Mouse (Mus musculus) large intestine, adult 2 months (tissue): ENCODE data around the gene Slc30a7. TPM values are rescaled to one million over a fixed set of nuclear protein-coding genes. Genes with fewer than 3 reads are reported as not detected.

ENCODE experiments used
- DNase-seq: peaks from one replicate; pipeline ENCODE4 v3.0.0-alpha.2; 2012; ENCODE audit warnings: low read depth, low spot score
- WGBS: fragments of 180-500 bp; shearing (Covaris S2); methylation state at CpG from one replicate; pipeline ENCODE4 v1.1.7; 2018; 5-methylcytosine and 5-hydroxymethylcytosine counted together
- polyA plus RNA-seq: library from polyadenylated mRNA; depleted of rRNA; stranded (reverse); fragments of >200 nt; gene quantifications from 2 replicates; pipeline ENCODE4 v1.2.3, GENCODE M21; 2012

The Slc30a7 gene
- polyA plus RNA-seq, 1 experiment: 17.3 TPM

DNA sequence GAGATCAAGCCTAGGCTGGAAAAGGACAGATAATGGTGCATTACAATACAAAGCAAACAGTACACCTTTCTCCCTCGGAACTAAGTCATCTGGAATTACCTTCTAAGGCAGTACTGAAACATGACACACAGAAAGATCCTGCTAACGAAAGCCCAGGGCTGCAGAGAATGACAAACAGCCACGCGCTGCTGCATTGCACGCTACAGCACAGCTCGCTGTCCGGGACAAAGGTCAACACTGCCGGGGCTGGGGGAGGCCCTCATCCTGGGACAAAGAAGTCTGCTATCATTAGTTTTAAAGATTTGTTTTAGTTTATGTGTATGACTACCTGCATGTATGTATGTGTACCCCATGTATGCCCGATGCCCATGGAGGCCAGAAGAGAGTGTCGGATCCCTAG lies 14.2 kb downstream of the Slc30a7 start:
- 57% methylated on average over 10 of the region's 10 CpGs for whole genome bisulfite sequencing
- DNase-seq: no peak

DNA sequence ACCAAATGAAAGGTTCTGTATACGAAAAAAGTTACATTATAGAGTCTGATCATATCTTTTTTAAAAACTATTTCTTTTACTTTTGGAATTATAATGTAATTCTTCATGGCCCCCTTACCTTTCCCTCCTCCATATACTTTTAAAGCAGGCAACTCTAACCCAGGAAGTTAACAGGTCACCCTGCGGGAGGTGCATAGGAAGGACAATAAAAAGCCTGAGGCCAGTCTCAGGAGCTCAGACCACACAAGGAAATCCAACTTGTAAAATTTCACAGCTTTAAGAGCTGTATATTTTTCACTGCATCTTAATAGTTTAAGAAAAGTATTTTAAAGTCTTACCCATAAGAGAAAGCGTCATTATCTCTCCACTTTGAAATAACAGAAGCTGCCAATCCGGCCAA lies 14.6 kb downstream of the Slc30a7 start:
- DNase-seq: no peak
- 52% methylated on average over 4 of the region's 4 CpGs for WGBS

DNA sequence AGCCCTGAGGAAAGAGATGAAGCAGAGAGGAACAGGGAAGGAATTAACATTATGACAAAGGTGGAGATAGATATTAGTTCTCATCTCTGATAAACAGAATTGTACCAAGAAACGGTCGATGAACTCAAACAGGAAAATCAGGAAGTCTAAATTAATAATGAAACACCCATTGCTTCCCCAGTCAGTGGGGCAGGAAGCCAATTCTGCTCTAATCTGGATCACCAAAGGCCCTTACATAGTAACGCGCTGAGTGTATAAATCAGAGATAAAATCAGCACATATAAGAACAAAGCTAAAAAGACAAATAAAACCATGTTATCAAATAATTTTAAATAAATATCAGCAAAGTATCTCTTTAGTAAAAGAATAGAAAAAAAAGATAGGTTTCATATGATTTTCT lies 15.1 kb downstream of the Slc30a7 start:
- no peak for DNase-seq
- 58% methylated on average over 4 of the region's 4 CpGs for WGBS

DNA sequence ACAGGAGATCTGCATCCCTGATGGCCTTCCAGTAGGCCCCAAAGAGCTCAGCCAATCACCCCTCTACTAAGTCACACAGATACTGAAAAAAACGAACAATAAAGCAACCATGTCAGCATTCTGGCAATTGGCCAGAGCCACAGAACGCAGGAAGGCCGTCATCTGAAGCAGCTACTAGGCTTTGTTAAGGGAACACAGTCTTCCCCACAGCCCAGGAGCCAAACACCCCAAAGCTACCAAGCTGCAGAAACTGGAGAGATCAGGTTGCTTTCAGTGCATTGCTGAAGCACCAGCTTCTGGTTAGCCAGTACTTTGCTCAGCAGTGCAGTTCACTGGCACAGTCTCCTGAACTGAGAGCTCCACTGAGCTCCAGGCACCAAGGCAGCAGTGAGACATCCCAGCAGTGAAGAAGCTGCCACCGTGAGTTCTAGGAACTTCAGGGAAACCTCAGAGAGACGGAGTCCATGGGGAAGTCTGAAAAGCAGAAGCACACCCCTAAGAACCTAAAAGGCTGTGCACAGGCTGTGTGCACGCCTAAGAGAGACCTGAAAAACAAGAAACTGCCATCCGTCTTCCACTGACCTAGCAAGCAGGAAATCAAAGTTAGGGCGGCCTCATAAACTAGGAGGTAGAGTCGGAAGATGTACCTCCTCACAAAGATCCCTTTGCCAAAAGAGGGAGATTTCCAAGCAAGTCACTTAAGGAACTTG lies 21.9 kb downstream of the Slc30a7 start:
- DNase-seq: no peak
- 69% methylated on average over 9 of the region's 9 CpGs for WGBS

DNA sequence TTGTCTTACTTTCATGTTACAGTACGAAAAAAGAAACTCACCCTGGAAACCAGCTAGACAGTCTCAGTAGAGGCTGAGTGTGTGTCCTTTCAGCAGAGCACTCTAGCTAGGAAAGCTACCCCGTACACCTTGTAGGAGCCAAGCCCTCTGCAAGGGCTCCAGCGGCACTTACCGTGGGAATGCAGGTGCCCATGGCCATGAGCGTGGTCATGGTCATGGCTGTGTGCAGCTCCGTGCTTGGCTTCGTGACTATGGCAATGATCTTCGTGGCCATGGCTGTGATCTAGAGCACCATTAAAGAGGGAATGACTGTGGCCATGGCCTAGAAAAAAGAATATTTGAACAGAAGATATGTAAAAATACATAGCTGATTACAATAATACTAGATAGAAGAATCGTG lies 22.6 kb downstream of the Slc30a7 start:
- DNase-seq: no peak
- 97% methylated on average over 9 of the region's 9 CpGs for WGBS

DNA sequence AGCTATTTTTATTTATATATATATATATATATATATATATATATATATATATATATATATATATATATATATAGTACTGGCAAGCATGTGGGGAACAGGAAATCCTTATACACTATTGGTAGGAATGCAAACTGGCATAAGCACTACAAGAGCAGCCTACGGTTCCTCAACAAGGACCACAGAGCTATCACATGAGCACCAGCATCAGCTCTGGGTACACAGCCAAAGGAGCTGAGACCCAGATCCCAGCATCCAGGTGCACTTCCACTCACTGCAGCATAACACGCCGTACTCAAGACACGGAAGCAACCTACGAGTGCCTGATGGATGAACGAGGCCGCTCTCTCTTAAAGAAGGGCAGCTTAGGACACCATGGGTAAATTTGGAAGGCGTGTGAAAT lies 24.0 kb downstream of the Slc30a7 start:
- WGBS: 93% methylated on average over 8 of the region's 8 CpGs
- no peak for DNase-seq

DNA sequence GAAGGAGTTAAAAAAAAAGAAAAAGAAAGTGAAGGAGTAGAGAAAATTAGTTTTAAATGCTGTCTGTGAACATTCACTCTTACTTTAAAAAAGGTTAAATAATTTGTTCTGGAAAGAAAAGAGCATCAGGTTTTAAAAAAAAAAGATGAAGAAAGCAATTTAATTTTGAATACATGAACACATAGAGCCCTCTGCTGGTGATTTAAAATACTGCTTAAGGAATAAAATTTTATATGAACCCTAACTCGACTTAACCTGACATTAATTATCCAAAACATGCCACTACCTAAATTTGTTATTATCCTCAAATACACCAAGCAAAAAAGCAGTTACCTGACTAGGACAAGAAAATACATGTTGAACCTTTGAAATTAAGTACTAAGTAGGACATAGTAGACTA lies 28.2 kb downstream of the Slc30a7 start:
- no peak for DNase-seq
- 3% methylated on average over 1 of the region's 1 CpGs for WGBS

DNA sequence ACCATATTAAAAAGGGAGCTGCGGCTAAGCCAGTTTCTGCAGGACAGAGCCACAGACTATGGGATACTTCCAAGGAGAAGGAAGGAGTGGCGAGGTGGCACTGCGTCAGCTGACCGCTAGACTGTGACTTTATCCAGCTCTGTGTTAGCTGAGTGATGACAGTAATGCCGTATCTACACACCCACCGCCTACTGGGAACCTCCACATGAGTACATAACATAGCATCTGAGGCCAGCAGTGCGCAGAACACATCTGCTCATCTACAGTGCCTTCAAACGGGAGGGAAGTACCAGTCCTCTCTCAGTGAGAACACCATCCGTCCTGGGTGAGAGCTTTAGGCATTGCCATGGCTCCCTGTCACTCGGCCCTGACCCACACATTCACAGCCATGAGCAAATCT lies 32.2 kb downstream of the Slc30a7 start:
- DNase-seq: no peak
- 95% methylated on average over 10 of the region's 10 CpGs for WGBS

DNA sequence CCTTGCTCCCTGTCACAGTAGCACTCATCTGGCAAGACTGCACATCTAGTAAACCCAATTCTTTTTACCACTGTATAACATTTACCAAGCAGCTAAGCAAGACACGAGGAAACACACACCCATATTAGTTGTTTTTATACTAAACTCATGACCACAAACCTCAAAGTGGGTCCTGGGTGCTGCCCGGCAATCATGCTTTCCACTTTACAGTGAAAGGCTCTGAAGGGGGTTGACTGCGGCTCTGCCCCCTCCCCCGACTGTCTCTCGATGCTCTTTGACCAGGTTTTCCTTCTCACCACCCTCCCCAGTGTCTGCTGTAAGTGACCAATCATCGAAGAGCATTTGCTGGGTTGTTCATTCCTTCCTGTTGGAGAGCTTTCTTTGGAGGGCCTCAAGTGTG lies 33.0 kb downstream of the Slc30a7 start:
- DNase-seq: no peak
- WGBS: 87% methylated on average over 6 of the region's 6 CpGs

DNA sequence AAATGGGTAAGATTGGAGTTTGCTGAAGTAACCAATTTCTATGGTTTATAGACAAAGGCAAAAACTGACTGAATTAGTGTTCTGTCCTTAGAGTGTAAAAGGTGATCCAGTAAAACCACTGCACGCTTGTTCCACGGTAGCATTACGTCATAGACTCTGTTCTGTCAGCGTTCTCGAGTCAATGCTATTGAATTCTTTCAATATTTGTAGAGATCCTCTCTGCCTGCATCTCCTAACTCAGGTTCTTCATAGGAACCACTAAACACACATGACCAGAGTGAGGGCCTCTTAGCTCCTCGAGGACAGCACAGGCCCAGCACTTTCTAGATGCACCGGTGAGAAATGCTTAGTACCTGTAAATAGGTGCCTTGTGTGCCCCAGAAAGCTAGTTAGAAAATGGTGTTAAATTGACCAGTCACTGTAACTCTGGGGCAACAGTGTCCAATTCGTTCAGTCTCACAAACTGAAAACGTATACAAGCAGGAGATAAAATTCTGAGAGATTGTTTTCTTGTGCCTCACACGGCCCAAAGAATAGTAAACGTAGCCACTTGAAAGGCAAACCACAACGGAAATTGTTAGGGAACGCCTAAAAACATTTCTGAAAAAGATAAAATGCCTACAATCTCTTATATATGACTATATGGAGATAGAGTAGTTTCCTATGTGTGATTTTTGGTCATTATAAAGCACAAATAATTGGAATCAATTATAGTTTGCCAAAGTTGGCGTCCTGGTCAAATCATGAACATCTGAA lies 35.1 kb downstream of the Slc30a7 start:
- WGBS: 89% methylated on average over 14 of the region's 14 CpGs
- DNase-seq: no peak

DNA sequence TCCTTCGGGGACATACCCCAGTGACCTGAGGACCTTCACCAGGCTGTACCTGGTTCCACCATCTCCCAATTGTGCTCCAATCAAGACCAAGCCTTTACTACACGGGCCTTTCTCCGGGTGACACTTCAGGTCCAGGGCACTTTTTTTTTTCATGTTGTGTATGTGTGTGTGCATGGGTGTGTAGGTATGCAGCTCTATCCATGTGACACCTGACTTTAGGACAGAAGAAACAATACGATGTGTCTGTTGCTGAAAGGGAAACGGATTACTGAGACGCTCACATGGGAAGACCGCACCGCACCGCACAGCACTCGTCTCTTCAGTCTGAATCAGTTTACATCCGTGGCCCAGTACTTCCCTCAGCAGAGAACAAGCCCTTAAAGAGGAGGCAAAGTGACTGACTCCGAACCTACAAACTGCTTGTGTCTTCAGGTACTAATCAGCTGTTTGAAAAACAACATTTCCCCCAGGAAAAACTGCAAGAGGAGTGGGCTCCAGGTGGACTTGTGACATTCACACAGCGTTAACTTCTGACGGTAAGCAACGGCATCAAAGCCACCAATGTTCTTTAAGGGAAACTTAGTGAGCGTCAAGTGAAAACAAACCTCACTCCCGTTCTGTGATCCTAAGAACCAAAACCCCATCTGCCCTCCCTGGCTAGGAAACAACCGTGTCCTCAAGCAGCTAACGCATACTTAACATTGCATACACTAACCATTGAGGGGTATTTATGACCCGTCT lies 36.0 kb downstream of the Slc30a7 start:
- 94% methylated on average over 20 of the region's 20 CpGs for WGBS
- no peak for DNase-seq

DNA sequence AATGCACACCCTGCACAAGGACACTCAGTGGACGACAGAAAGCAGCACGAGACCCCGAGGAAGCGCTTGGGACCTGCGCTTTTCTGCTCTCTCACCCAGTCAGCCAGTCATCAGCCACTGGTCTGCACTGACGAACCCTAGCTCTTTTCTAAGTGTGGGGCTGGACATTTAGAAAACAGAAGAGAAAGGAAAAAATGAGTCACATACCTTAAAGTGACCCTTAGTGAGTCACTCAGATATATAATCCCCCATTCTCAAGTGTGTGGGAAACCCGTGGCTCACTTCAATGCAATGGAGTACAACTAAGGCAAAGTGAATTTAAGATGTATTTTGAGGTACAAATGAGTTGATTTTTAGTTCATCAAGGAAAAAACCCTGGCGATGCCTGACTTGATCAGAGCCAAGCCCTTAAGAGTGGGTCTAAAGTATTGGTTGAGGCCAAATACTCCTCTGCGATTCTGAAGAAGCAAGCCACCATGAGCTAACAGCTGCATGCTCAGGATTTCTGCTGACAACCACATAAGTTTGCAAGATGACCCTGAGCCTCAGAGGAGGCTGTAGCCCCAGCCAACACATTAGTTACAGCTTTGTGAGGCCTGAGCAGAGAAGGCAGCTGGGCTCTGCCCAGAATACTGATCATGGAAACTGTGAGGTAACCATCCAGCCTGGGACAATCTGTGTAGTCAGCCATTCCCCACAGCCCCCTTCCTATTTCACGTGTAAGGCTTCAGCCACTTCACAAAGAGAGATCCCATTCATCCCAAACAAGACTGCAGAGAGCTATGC lies 38.3 kb downstream of the Slc30a7 start:
- 79% methylated on average over 10 of the region's 10 CpGs for WGBS

DNA sequence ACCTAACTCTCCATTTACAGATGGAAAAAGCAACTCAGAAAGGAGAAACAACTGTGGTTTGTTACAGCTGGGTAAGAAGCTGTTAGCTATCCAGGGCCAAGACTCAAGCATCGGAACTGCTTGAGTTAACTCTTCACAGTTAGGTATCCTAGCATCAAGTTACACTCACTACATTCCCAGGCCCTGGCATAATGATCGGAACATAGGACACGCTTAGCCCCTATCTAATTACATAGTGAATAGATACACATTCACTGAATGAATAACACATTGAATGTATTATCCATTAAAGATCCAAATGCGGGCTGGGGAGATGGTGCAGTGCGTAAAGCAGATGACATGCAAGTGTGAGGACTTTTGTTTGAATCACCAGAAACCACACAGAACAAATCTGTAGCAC lies 43.1 kb downstream of the Slc30a7 start:
- WGBS: 95% methylated on average over 5 of the region's 5 CpGs
- no peak for DNase-seq

More for the DNA sequence above, 38.3 kb downstream of the Slc30a7 start:
- DNase-seq: no peak

DNA sequence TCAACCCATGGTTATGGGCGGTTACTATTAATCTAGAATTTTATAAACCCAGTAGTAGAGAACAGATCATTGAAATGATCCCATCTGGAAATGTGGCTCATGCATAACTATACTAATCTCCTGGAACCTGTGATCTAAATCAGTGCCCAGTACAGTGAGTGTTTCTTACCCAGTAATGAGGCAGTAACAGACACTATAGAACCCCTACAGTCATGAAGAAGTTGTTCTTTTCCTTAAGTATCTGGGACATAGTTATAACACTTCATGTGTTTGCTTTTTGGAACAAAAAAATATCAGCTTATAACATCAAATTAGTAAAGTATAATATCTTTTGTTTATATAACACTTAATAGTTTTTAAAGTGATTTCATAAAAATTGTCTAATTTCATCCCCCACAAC lies 43.6 kb downstream of the Slc30a7 start:
- DNase-seq: no peak
- WGBS: 93% methylated on average over 1 of the region's 1 CpGs

DNA sequence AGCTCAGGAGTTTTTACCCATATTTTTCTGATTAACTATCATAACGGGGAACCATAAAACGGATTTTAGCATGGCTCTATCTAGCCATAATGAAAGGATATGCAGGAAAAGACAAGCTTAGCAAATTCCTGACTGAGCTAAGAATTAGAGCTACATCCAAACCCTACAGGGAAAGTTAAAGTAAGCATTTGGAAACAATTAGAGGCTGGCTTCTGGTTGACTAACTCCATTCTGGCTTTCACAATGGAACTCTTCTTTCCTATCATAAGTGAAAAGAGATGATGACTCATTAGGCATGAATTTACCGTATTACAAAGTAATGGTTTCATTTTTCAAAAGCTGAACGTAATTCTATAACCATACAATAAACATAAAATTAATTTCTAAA lies 45.2 kb downstream of the Slc30a7 start:
- DNase-seq: no peak
- 82% methylated on average over 4 of the region's 4 CpGs for WGBS

DNA sequence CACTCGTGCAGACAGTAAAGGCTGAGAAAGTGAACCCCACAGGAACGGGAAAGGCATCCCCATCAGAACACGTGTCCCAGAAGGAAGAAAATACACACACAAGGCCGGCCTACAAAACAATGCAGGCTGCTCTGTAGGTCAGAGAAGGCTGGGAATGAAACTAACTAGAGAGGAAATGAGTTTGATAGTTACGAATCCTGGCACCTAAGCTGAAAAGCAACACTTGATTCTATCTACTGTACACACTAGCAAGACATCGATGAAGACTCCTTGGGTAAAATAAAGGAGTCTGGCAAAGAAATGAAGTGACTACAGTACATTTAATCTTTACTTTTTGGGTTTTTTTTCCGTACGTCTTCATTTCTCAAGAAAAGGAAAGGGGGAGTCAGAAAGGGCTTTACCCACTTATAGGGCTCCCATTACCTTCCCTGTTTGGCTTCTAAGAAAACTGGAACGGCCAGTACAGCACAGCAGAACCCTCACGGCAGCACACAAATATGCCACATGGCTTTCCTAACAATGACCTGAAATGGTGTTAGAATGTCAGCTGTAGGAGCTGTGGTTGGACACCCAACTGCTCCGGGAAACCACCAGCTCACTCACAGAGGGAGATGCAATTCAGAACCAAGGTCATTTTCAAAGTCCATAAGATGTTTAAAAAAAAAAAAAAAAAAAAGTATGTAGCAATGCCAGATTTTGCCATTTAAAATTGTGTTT lies 45.7 kb downstream of the Slc30a7 start:
- WGBS: 91% methylated on average over 11 of the region's 11 CpGs

DNA sequence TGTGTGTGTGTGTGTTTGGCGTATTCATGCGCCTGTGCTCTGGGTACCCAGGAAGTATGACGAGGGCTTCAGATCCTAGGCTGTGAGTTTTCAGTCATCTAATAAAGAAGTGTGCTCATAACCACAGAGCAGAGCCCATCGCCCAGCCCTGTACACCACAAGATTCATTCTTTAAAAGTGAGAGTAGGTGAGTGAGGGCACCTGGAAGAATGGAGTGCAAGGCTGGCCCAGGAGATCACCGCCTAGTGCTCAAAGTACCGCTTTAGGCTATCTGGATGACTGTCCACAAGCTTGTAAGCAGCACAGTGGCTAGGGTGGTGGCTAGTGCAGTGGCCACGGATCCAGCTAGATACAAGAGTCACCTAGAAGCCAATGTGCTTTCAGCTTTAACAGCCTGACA lies 50.0 kb downstream of the Slc30a7 start:
- DNase-seq: no peak
- WGBS: 97% methylated on average over 7 of the region's 7 CpGs

More for the DNA sequence above, 45.7 kb downstream of the Slc30a7 start:
- DNase-seq: no peak

DNA sequence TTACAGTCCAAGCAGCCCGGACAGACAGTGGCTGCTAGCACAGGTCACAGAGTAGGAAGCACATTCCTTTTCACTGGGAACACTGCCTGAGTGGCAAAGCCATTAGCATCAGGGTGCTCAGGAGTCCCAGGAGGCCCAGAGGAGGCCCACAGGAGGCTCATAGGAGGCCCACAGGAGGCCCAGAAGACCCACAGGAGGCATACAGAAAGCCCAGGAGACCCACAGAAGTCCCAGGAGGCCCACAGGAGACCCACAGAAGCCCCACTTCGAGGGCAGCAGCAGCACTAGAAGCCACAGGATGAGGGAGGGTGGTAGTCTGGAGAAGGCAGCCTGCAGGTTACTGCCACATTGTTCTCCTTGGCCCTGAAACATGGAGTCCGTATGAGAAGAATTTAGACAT lies 54.1 kb downstream of the Slc30a7 start:
- no peak for DNase-seq
- WGBS: 85% methylated on average over 3 of the region's 3 CpGs

DNA sequence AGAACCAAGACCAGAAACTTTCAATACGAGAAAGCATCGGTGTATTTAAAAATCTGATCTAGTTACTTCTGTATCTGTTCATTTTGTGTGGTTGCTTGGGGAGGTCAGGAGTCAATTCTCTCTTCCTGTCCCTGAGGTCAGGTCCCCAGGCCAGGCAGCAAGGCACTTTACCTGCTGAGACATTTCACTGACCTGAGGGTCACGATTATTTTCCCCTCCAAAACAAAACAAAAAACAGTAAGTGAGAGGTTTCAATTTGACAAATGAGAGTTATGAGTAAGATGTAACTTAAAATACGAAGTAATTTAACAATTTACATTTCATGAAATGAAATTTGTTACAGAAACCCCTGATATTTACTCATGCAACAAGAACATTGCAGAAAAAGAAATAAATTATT lies 54.9 kb downstream of the Slc30a7 start:
- WGBS: 82% methylated on average over 4 of the region's 4 CpGs

More for the DNA sequence above, 54.9 kb downstream of the Slc30a7 start:
- no peak for DNase-seq
